Mouse (Mus musculus) forebrain, embryonic 13.5 days (tissue): ENCODE results near the gene Mmrn2. TPM values are rescaled to one million over a fixed set of nuclear protein-coding genes. Genes with fewer than 3 reads are reported as not detected.

Source experiments
- ATAC-seq: fragments of 200-750 bp; cut with Nextera tagmentation; 2 replicates; pipeline ENCODE4 v1.8.0; 2017
- H3K27ac ChIP-seq: fragments of 300-500 bp; sonication (generic); 2 replicates; pipeline ENCODE4 v1.5.1; 2015; ENCODE audit warnings: inconsistent platforms, mild to moderate bottlenecking, moderate library complexity
- H3K27me3 ChIP-seq: fragments of 300-500 bp; sonication (generic); 2 replicates; pipeline ENCODE4 v1.6.1; 2015; ENCODE audit warnings: mild to moderate bottlenecking, inconsistent platforms
- H3K36me3 ChIP-seq: fragments of 300-500 bp; sonication (generic); 2 replicates; pipeline ENCODE4 v1.6.1; 2015; ENCODE audit warnings: mild to moderate bottlenecking, inconsistent platforms; ENCODE audit not compliant: poor library complexity, severe bottlenecking
- H3K4me1 ChIP-seq: fragments of 300-500 bp; sonication (generic); 2 replicates; pipeline ENCODE4 v1.6.1; 2015; ENCODE audit warnings: inconsistent platforms
- H3K4me2 ChIP-seq: fragments of 300-500 bp; sonication (generic); 2 replicates; pipeline ENCODE4 v1.6.1; 2015; ENCODE audit warnings: inconsistent platforms, mild to moderate bottlenecking, moderate library complexity
- H3K4me3 ChIP-seq: fragments of 300-500 bp; sonication (generic); 2 replicates; pipeline ENCODE4 v1.5.1; 2015; ENCODE audit warnings: mild to moderate bottlenecking, inconsistent platforms
- H3K9ac ChIP-seq: fragments of 300-500 bp; sonication (generic); 2 replicates; pipeline ENCODE4 v1.6.1; 2015; ENCODE audit warnings: mild to moderate bottlenecking, inconsistent platforms
- H3K9me3 ChIP-seq: fragments of 300-500 bp; sonication (generic); replicated peaks from 2 replicates; pipeline ENCODE4 v1.6.1; 2016; ENCODE audit warnings: inconsistent platforms
- WGBS: fragments of 180-500 bp; shearing (Covaris S2); methylation state at CpG from one replicate; pipeline ENCODE4 v1.1.7; 2015; 5-methylcytosine and 5-hydroxymethylcytosine counted together
- polyA plus RNA-seq: library from polyadenylated mRNA; unstranded; fragments of >200 nt; fragmentation: Nextera tagmentation; extraction: Ambion mirVana; gene quantifications from 2 replicates; pipeline ENCODE4 v1.2.1, GENCODE M21; 2015

Mmrn2 gene
- polyA plus RNA-seq, 1 experiment from 2014 or later: 5.1 TPM

GRCm38 (mm10) chr14:34348301-34348700 is 27.0 kb upstream of the Mmrn2 start:
- H3K4me3 ChIP-seq: no peak overlapping the region
- no peaks in the 10 kb centered on the region for H3K9me3 ChIP-seq
- ATAC-seq: no peak
- no peak overlapping the region for H3K9ac ChIP-seq
- no peak overlapping the region for H3K27ac ChIP-seq
- no peaks in the 10 kb centered on the region for H3K4me1 ChIP-seq
- H3K27me3 ChIP-seq: no peaks in the 10 kb centered on the region
- WGBS: 89% methylated on average over 7 of the region's 7 CpGs
- H3K36me3 ChIP-seq: peaks cover 11% of the 10 kb centered on the region
- H3K4me2 ChIP-seq: no peak overlapping the region

DNA sequence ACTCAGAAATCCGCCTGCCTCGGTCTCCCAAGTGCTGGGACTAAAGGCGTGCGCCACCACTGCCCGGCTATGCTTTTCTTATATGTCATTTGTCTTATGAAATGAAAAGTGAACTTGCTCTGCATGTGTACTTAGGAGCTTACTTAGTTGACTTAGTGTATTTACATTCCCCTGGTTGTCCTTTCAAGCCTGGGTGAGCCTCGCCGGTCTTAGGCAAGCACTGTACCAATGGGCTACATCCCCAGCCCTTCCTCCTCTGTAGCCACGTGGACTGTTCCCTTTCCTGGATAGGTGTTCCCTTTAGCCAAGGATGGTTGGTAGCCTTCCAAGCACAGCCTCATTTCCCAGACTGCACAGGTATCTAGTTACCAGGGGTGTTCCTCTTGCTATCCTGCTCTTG is 26.3 kb upstream of the Mmrn2 start:
- H3K27me3 ChIP-seq: no peaks in the 10 kb centered on the region

DNA sequence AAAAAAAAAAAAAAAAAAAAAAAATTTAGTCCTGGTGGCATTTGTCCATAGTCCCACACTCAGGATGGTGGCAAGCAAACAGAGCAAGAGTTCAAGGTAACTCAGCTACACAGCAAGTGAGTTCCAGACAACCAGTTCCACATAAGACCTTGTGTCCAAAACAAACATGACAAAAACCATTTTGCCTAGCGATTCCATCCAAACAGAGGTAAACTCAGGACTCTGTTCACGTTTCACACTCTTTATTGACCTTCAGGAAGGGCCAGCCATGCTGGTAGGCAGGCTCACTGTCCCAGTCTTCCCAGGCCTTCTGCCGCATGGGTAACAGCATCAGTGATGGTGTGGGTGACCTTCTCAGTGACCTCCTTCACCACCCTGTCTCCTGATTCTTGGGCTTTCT is 23.6 kb upstream of the Mmrn2 start:
- Histone ChIP-seq H3K9ac (no peak overlapping the region), H3K27me3 (no peaks in the 10 kb centered on the region), H3K36me3 (no peaks in the 10 kb centered on the region), H3K4me1 (no peaks in the 10 kb centered on the region), H3K9me3 (no peaks in the 10 kb centered on the region), H3K27ac (no peak overlapping the region), H3K4me2 (no peak overlapping the region), H3K4me3 (no peak overlapping the region)
- ATAC-seq: no peak
- WGBS: 71% methylated on average over 3 of the region's 3 CpGs

More for the DNA sequence above, 26.3 kb upstream of the Mmrn2 start:
- no peak for ATAC-seq
- no peak overlapping the region for H3K4me2 ChIP-seq
- H3K9me3 ChIP-seq: no peaks in the 10 kb centered on the region
- H3K4me1 ChIP-seq: no peaks in the 10 kb centered on the region
- H3K27ac ChIP-seq: no peak overlapping the region
- WGBS: 88% methylated on average over 8 of the region's 8 CpGs
- no peak overlapping the region for H3K9ac ChIP-seq
- no peak overlapping the region for H3K4me3 ChIP-seq
- peaks cover 6% of the 10 kb centered on the region for H3K36me3 ChIP-seq

GRCm38 (mm10) chr14:34352523-34352922 is 22.7 kb upstream of the Mmrn2 start:
- Histone ChIP-seq H3K27me3 (no peaks in the 10 kb centered on the region), H3K9me3 (no peaks in the 10 kb centered on the region), H3K4me3 (no peak overlapping the region), H3K9ac (no peak overlapping the region), H3K36me3 (no peaks in the 10 kb centered on the region), H3K4me1 (no peaks in the 10 kb centered on the region), H3K4me2 (no peak overlapping the region), H3K27ac (no peak overlapping the region)
- no peak for ATAC-seq
- WGBS: 69% methylated on average over 6 of the region's 6 CpGs

DNA sequence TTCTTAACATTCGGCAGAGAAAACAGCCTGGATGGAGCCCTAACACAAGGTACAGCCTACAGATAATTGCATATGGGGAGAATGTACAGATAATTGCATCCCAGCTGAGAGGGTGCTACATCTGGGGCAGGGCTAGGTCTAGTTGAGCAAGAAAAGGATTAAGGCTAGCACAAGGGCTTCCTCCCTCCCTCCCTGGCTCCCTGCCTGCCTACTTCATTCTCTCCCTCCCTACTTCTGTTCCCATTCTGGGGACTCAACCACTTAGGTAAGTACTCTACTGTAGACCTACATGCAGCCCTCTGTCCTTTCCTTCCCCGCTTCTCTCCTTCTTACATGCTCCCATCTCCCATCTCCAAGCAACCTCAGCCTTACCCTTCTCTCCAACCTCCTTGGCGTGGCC is 21.9 kb upstream of the Mmrn2 start:
- no peak overlapping the region for H3K4me2 ChIP-seq
- H3K4me1 ChIP-seq: no peaks in the 10 kb centered on the region
- H3K36me3 ChIP-seq: no peaks in the 10 kb centered on the region
- no peak overlapping the region for H3K27ac ChIP-seq
- ATAC-seq: no peak
- no peaks in the 10 kb centered on the region for H3K27me3 ChIP-seq
- WGBS: 89% methylated on average over 3 of the region's 3 CpGs
- H3K9me3 ChIP-seq: no peaks in the 10 kb centered on the region
- no peak overlapping the region for H3K9ac ChIP-seq
- no peak overlapping the region for H3K4me3 ChIP-seq

DNA sequence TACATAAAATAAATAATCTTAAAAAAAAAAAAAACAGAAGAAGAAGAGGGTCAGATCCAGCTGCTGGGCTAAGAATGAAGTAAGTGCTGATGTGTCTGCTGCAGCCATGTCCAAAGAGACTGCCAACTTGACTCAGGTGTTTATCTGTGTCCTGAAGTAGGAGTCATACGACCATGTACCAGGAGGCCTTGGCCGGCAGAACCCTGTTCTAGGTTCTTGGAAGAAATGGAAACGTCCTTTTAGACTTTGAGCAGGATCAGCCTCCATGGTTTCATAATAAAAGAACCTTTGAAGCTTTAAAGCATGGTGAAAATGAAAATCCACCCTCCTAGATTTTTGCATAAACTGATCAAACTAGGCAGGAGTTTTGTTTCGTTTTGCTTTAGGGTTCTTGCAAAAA is 20.8 kb upstream of the Mmrn2 start:
- no peak for ATAC-seq
- Histone ChIP-seq H3K4me2 (no peak overlapping the region), H3K4me1 (no peaks in the 10 kb centered on the region), H3K27ac (no peak overlapping the region), H3K9ac (no peak overlapping the region), H3K4me3 (no peak overlapping the region), H3K27me3 (no peaks in the 10 kb centered on the region), H3K9me3 (no peaks in the 10 kb centered on the region), H3K36me3 (no peaks in the 10 kb centered on the region)
- WGBS: 81% methylated on average over 4 of the region's 4 CpGs

GRCm38 (mm10) chr14:34355301-34355700 is 20.0 kb upstream of the Mmrn2 start, which contains the start of gene Fam25c:
TSS of gene Fam25c (minus strand) at chr14:34355433.
- H3K4me1 ChIP-seq: no peaks in the 10 kb centered on the region
- no peak within 1 kb of the TSS for H3K4me2 ChIP-seq
- no peaks in the 10 kb centered on the region for H3K9me3 ChIP-seq
- H3K9ac ChIP-seq: no peak within 1 kb of the TSS
- H3K27ac ChIP-seq: no peak within 1 kb of the TSS
- no peak for ATAC-seq
- no peaks in the 10 kb centered on the region for H3K36me3 ChIP-seq
- H3K27me3 ChIP-seq: no peaks in the 10 kb centered on the region
- no peak within 1 kb of the TSS for H3K4me3 ChIP-seq
- WGBS: 85% methylated on average over 6 of the region's 6 CpGs

- peaks cover 3% of the 10 kb centered on the region; the same call in 1 of the 2 replicates for H3K27me3 ChIP-seq
These were observed 17.4 kb upstream of the Mmrn2 start for GRCm38 (mm10) chr14:34357671-34358455.

GRCm38 (mm10) chr14:34359676-34360244 is 15.5 kb upstream of the Mmrn2 start:
- Histone ChIP-seq H3K9ac (no peak overlapping the region), H3K36me3 (no peaks in the 10 kb centered on the region), H3K27me3 (peaks cover 5% of the 10 kb centered on the region; the same call in 1 of the 2 replicates), H3K9me3 (no peaks in the 10 kb centered on the region), H3K4me2 (no peak overlapping the region), H3K4me3 (no peak overlapping the region), H3K27ac (no peak overlapping the region), H3K4me1 (peaks cover 15% of the 10 kb centered on the region)
- WGBS: 30% methylated on average over 5 of the region's 5 CpGs
- no peak for ATAC-seq

More at GRCm38 (mm10) chr14:34357671-34358455, 17.4 kb upstream of the Mmrn2 start:
- no peaks in the 10 kb centered on the region for H3K9me3 ChIP-seq
- H3K4me1 ChIP-seq: no peaks in the 10 kb centered on the region
- ATAC-seq: no peak
- H3K36me3 ChIP-seq: no peaks in the 10 kb centered on the region
- no peak overlapping the region for H3K27ac ChIP-seq
- 84% methylated on average over 7 of the region's 7 CpGs for WGBS
- no peak overlapping the region for H3K4me2 ChIP-seq
- H3K9ac ChIP-seq: no peak overlapping the region
- no peak overlapping the region for H3K4me3 ChIP-seq

DNA sequence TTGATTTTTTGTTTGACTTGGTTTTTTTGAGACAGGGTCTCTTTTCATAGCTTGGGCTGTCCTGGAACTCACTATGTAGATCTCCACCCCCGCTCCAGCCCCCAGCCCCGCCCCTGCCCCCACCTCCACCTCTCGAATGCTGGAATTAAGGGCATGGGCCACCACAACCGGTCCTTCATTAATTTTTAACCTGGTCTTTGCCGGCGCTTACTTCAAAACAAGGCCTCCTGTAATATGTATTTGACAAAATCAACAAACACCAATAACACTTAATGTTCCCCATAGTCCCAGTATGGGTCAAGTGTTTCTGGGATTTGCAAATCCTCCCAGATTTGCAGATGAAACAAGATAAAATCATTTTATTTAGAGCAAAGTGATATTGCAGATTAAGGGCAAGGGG is 15.0 kb upstream of the Mmrn2 start:
- Histone ChIP-seq H3K27ac (no peak overlapping the region), H3K4me2 (no peak overlapping the region), H3K9ac (no peak overlapping the region), H3K4me1 (peaks cover 15% of the 10 kb centered on the region), H3K36me3 (no peaks in the 10 kb centered on the region), H3K9me3 (no peaks in the 10 kb centered on the region), H3K27me3 (peaks cover 5% of the 10 kb centered on the region; the same call in 1 of the 2 replicates), H3K4me3 (no peak overlapping the region)
- WGBS: 40% methylated on average over 6 of the region's 6 CpGs
- ATAC-seq: no peak

- Histone ChIP-seq H3K4me1 (peaks cover 15% of the 10 kb centered on the region), H3K4me3 (no peak overlapping the region), H3K27ac (no peak overlapping the region), H3K4me2 (no peak overlapping the region), H3K9me3 (no peaks in the 10 kb centered on the region), H3K27me3 (peaks cover 5% of the 10 kb centered on the region; the same call in 1 of the 2 replicates), H3K9ac (no peak overlapping the region), H3K36me3 (no peaks in the 10 kb centered on the region)
- no peak for ATAC-seq
- 88% methylated on average over 4 of the region's 4 CpGs for WGBS
These were observed 13.1 kb upstream of the Mmrn2 start for GRCm38 (mm10) chr14:34362135-34362534.

DNA sequence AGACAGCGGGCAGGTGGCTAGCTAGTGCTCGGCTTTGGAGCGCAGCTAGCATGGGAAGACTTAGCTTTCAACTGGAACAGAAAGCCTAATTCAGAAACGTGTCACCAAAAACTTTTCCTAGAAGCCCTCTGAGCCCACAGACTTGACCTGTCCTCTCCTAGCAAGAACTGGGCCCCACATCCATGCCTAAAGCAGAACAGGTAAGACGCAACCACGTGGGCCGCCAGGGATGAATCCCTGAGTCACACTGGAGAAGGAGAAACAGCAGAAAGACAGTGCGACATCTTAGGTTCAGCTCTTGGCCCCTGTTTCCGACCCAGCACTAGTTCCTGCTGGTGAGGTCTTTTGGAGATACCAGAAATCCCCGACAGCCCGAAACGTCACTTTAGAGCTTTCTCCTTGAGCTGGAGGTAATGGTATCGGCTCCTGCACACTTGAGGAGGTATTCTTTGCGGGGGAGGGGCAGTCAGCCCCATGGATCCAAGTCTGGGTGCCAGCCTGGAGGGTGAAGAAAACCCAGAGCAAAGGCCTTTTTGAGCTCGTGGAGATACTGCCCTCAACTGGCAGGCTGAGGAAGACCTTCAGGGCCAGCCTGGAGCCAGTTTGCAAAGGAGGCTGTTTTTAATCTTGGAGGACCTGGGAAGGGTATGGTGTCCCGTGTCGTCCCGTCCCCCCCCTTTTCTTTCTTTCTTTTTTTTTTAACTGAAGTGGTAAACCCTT is 12.4 kb upstream of the Mmrn2 start:
- WGBS: 31% methylated on average over 18 of the region's 18 CpGs
- peak overlapping the region; percentile 66; the same call in 1 of the 2 replicates for H3K9ac ChIP-seq
- no peak overlapping the region for H3K27ac ChIP-seq
- no peaks in the 10 kb centered on the region for H3K9me3 ChIP-seq
- no peaks in the 10 kb centered on the region for H3K36me3 ChIP-seq
- H3K27me3 ChIP-seq: peaks cover 5% of the 10 kb centered on the region; the same call in 1 of the 2 replicates
- H3K4me2 ChIP-seq: peak overlapping the region; percentile 86
- H3K4me3 ChIP-seq: peak overlapping the region; percentile 46
- H3K4me1 ChIP-seq: peaks cover 15% of the 10 kb centered on the region
- peak; percentile 75 for ATAC-seq
